Mouse (Mus musculus) liver, postnatal 0 days (tissue): ENCODE data around the gene Ltb. TPM values are rescaled to one million over a fixed set of nuclear protein-coding genes. Genes with fewer than 3 reads are reported as not detected.

ENCODE experiments used
- ATAC-seq: fragments of 200-750 bp; cut with Nextera tagmentation; 2 replicates; pipeline ENCODE4 v1.8.0; 2017; ENCODE audit warnings: mild to moderate bottlenecking, moderate library complexity
- DNase-seq: peaks from one replicate; pipeline ENCODE4 v3.0.0-alpha.2; 2016
- H3K27ac ChIP-seq: fragments of 300-500 bp; sonication (generic); 2 replicates; pipeline ENCODE4 v1.5.1; 2014; ENCODE audit warnings: antibody characterized with exemption, moderate library complexity, mild to moderate bottlenecking, low read depth
- H3K27me3 ChIP-seq: fragments of 300-500 bp; sonication (generic); 2 replicates; pipeline ENCODE4 v1.6.1; 2014; ENCODE audit warnings: low read length, control low read depth, mixed read lengths; ENCODE audit not compliant: insufficient read depth
- H3K36me3 ChIP-seq: fragments of 300-500 bp; sonication (generic); replicated peaks from 2 replicates; pipeline ENCODE4 v1.6.1; 2014; ENCODE audit warnings: mild to moderate bottlenecking, control low read depth, low read length, moderate library complexity, mixed read lengths; ENCODE audit not compliant: insufficient read depth
- H3K4me1 ChIP-seq: fragments of 300-500 bp; sonication (generic); 2 replicates; pipeline ENCODE4 v1.6.1; 2014; ENCODE audit warnings: antibody characterized with exemption, mild to moderate bottlenecking, control low read depth; ENCODE audit not compliant: insufficient read depth
- H3K4me2 ChIP-seq: fragments of 300-500 bp; sonication (generic); 2 replicates; pipeline ENCODE4 v1.6.1; 2014; ENCODE audit warnings: low read depth, mild to moderate bottlenecking, low read length, moderate library complexity, mixed read lengths
- H3K4me3 ChIP-seq: fragments of 300-500 bp; sonication (generic); 2 replicates; pipeline ENCODE4 v1.5.1; 2014; ENCODE audit warnings: low read depth, low read length
- H3K9ac ChIP-seq: fragments of 300-500 bp; sonication (generic); replicated peaks from 2 replicates; pipeline ENCODE4 v1.6.1; 2014; ENCODE audit warnings: mild to moderate bottlenecking, moderate library complexity
- H3K9me3 ChIP-seq: fragments of 300-500 bp; sonication (generic); 2 replicates; pipeline ENCODE4 v1.6.1; 2016; ENCODE audit warnings: mild to moderate bottlenecking, control low read depth, low read length, mixed read lengths
- CTCF ChIP-seq: sonication (generic); IDR thresholded peaks from 2 replicates; pipeline ENCODE4 v1.5.1; 2016; ENCODE audit warnings: antibody characterized with exemption, low read depth
- EP300 ChIP-seq: IDR thresholded peaks from 2 replicates; pipeline ENCODE4 v1.6.1; 2016; ENCODE audit warnings: antibody characterized with exemption, low read depth, mild to moderate bottlenecking
- WGBS: fragments of 180-500 bp; shearing (Covaris S2); extraction: QIAGEN DNeasy Blood & Tissue Kit; methylation state at CpG from one replicate; pipeline ENCODE4 v1.1.7; 2014; ENCODE audit not compliant: insufficient replicate concordance; 5-methylcytosine and 5-hydroxymethylcytosine counted together
- polyA plus RNA-seq: library from polyadenylated mRNA; unstranded; fragments of >200 nt; fragmentation: Nextera tagmentation; extraction: Ambion mirVana; gene quantifications from 2 replicates; pipeline ENCODE4 v1.2.1, GENCODE M21; 2015

Ltb gene
- polyA plus RNA-seq, 1 experiment from 2014 or later: 5.3 TPM

DNA sequence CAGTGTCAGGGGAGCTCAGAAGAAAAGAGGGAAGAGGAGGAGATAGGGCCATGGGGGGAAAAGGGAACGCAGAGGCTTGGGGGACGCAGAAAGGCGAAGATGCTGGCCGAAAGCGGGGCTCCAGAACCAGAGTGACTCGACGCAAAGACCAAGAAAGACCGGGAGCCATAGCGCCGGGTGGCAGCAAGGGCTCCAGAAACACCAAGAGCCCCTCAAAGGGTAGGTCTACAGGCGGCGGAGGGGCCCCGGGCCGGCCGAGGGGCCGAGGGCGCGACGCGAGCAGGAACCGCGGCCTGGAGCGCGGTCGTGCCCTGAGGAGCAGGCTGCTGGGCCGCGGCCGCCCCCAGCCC lies 30.0 kb upstream of the Ltb start:
- Histone ChIP-seq H3K4me1 (peaks cover 21% of the 10 kb centered on the region), H3K27me3 (no peaks in the 10 kb centered on the region), H3K4me2 (peak overlapping the region; percentile 92), H3K36me3 (peaks cover 32% of the 10 kb centered on the region), H3K9ac (peak overlapping the region; percentile 96), H3K27ac (peak overlapping the region; percentile 94), H3K4me3 (peak overlapping the region; percentile 85), H3K9me3 (no peaks in the 10 kb centered on the region)
- DNase-seq: no peak
- 4% methylated on average over 24 of the region's 28 CpGs for WGBS
- no peak for ATAC-seq
- no peak for TF ChIP-seq EP300
- no peak for TF ChIP-seq CTCF

DNA sequence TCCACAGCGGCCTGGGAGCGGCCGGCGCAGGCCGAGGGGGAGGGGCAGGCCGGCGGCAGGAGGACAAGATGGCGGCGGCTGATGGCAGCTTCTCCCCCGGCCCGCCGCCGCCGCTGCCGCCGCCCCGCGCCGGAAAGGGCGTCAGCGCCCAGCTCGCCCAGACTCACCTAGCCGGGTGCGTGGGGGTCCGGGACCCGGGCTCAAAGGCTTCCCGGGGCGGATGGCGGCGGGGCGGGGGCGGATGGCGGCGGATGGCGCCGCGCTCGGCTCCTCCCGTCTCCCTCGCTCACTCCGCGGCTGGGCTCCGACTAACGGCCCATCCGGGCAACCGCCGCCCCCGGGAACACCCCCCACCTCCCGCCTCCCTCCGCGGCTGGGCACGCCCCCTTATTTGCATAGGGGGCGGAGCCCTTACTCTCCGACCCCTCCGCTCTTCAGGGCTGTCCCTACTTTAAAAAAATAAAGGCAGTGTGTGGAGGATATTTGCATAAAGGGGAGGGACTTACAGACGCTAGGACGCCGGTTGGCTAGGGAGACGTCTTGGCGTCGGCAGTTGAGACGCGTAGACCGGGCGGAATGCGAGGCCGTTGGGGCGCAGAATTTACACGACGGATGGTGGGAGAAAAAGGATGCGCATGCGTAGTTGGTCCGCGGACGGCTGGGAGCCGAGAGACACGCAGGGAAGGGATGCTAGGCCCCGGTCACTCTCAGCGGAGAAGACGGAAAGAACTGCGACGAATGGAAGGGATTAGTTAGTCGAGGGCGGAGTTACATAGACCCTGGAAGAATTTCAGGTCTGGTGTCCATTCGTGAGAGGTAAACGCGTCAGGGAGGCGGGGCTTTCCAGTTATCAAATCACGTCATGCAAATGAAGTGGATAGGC lies 29.4 kb upstream of the Ltb start, which contains the start of gene Prrc2a:
Gene Prrc2a (minus strand): TSS at position 330 of the 883 bp plus-strand sequence.
- Histone ChIP-seq H3K9me3 (no peaks in the 10 kb centered on the region), H3K4me3 (peak within 1 kb of the TSS; percentile 85), H3K4me2 (peak within 1 kb of the TSS; percentile 92), H3K27ac (peak within 1 kb of the TSS; percentile 94), H3K27me3 (no peaks in the 10 kb centered on the region), H3K4me1 (peaks cover 21% of the 10 kb centered on the region), H3K36me3 (peaks cover 26% of the 10 kb centered on the region), H3K9ac (peak within 1 kb of the TSS; percentile 96)
- TF ChIP-seq EP300 (peak; percentile 39; the same call in 1 of the 2 replicates), CTCF (no peak)
- ATAC-seq (peak; percentile 95), DNase-seq (peak; percentile 96)
- under 1% methylated on average over 60 of the region's 89 CpGs for WGBS

DNA sequence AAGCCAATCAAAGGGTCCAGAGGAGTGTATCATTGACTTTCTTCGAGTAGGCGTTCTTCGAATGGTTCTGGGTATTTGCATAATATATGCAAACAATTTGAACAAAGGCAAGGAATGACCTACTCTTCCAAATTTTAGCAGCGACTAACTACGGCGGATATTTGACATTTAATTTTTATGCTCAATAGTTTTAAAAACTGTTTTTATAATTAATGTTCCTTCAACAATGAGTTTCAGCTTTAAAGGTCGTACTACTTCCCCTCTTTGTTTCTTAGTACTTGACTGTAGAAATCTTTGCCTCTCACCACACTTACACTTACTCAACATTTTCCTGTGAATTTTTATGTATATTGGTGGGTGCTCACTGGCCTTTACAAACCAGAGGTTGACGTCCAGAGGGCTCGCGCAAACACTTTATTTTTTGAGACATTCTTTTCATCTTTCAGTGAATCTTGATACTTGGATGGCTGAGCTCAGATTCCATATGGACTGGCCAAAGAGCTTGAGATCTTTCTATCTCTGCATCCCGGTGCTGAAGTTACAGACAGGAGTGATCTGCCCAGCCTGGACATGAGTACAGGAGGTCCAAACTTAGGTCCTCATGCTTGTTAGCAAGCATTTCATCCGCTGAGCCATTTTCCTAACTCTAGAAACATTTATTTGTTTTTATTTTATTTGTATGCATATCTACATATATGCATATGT lies 28.6 kb upstream of the Ltb start:
- Histone ChIP-seq H3K4me3 (peak overlapping the region; percentile 85), H3K36me3 (peaks cover 18% of the 10 kb centered on the region), H3K4me1 (peaks cover 21% of the 10 kb centered on the region), H3K27ac (peak overlapping the region; percentile 94), H3K9me3 (no peaks in the 10 kb centered on the region), H3K4me2 (peak overlapping the region; percentile 92), H3K27me3 (no peaks in the 10 kb centered on the region), H3K9ac (peak overlapping the region; percentile 39)
- ATAC-seq: no peak
- whole genome bisulfite sequencing: 26% methylated on average over 12 of the region's 12 CpGs
- TF ChIP-seq EP300: no peak
- TF ChIP-seq CTCF: no peak
- DNase-seq: no peak

- Histone ChIP-seq H3K4me3 (no peak overlapping the region), H3K9me3 (no peaks in the 10 kb centered on the region), H3K4me1 (peaks cover 21% of the 10 kb centered on the region), H3K27ac (no peak overlapping the region), H3K36me3 (peaks cover 9% of the 10 kb centered on the region), H3K9ac (no peak overlapping the region), H3K4me2 (0 out of 2 replicates have a peak overlapping the region, but pooled peaks have one; percentile 92), H3K27me3 (no peaks in the 10 kb centered on the region)
- DNase-seq: peak; percentile 68
- WGBS: 68% methylated on average over 8 of the region's 8 CpGs
- ATAC-seq: no peak
- no peak for TF ChIP-seq EP300
- TF ChIP-seq CTCF: peak; percentile 85
These were observed 27.7 kb upstream of the Ltb start for GRCm38 (mm10) chr17:35166352-35167035.

- ATAC-seq (no peak), DNase-seq (no peak)
- H3K9ac ChIP-seq: no peak overlapping the region
- H3K27ac ChIP-seq: no peak overlapping the region
- H3K9me3 ChIP-seq: no peaks in the 10 kb centered on the region
- peaks cover 17% of the 10 kb centered on the region for H3K4me1 ChIP-seq
- TF ChIP-seq CTCF (no peak), EP300 (no peak)
- no peak overlapping the region for H3K4me3 ChIP-seq
- 77% methylated on average over 7 of the region's 7 CpGs for WGBS
- no peaks in the 10 kb centered on the region for H3K27me3 ChIP-seq
- no peaks in the 10 kb centered on the region for H3K36me3 ChIP-seq
- H3K4me2 ChIP-seq: no peak overlapping the region
These were observed 26.4 kb upstream of the Ltb start for GRCm38 (mm10) chr17:35167794-35168193.
